29 mouse cellular contexts compared by ENCODE assay signal in the genomic region with DNA sequence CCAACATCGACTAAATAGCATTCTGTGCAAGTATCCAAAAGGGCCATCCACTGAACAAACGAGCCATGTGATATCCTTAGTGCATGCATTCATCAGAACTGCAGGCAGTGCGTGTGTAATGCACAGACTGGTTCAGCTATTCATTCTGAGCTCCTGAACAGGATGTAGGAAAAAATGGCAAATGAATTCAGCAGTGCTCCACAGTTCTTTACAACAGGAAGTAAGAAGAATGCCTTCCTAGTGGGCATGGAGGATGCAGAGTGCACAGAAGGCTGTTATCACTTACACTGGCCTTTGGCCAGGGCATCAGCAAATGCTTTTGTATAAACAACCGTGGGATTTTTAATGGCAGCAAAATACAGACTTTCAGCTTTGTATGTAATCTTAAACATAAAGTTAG.
DNase-seq lines count a peak whose midpoint lies in the region; ATAC-seq and TF ChIP-seq lines count a peak whose summit lies in the region.
"Had no signal": no experiment of that assay in that cellular context is flagged by ENCODE, and none has a peak within 500 bp of the region (broad histone marks: within the 10 kb centered on the region; RNA-seq: fewer than 3 reads in every experiment).

No protein-coding gene starts in this region.

- H3K9me3 ChIP-seq in heart, embryonic 12.5 days (replicated peaks) = no peaks in the 10 kb centered on the region
- no peaks in the 10 kb centered on the region for H3K9me3 ChIP-seq in heart, postnatal 0 days (replicated peaks; ENCODE audit: control insufficient read depth, low read length)
- H3K9me3 ChIP-seq in lung, embryonic 16.5 days (ENCODE audit: control insufficient read depth, low read length) = no peaks in the 10 kb centered on the region
- H3K9me3 ChIP-seq: embryonic facial prominence, embryonic 12.5 days; forebrain, embryonic 15.5 days; G1E; hindbrain, embryonic 13.5 days; liver, embryonic 15.5 days; midbrain, embryonic 10.5 days; midbrain, embryonic 15.5 days had no signal

- no peak overlapping the region for H3K4me2 ChIP-seq in heart, embryonic 12.5 days
- H3K4me2 ChIP-seq in heart, postnatal 0 days (ENCODE audit: low read depth, low read length) = no peak overlapping the region
- H3K4me2 ChIP-seq in lung, embryonic 16.5 days (ENCODE audit: low read depth, low read length) = no peak overlapping the region
- H3K4me2 ChIP-seq: embryonic facial prominence, embryonic 12.5 days; forebrain, embryonic 15.5 days; hindbrain, embryonic 13.5 days; liver, embryonic 15.5 days; midbrain, embryonic 15.5 days had no signal

- no peak; the same call in 1 of the 2 replicates for ATAC-seq in heart, embryonic 12.5 days (ENCODE audit: insufficient number of reproducible peaks, low FRiP score)
- ATAC-seq in heart, postnatal 0 days (ENCODE audit: insufficient read depth, low read depth) = no peak
- peak; percentile 62 for ATAC-seq in lung, embryonic 16.5 days (ENCODE audit: low read depth)
- ATAC-seq: forebrain, embryonic 15.5 days; intestine, embryonic 16.5 days; midbrain, embryonic 15.5 days had no signal

- H3K4me3 ChIP-seq in heart, embryonic 12.5 days = no peak overlapping the region
- no peak overlapping the region for H3K4me3 ChIP-seq in heart, postnatal 0 days (ENCODE audit: low read depth, low read length)
- no peak overlapping the region for H3K4me3 ChIP-seq in lung, embryonic 16.5 days (ENCODE audit: low read length)
- H3K4me3 ChIP-seq: embryonic facial prominence, embryonic 12.5 days; forebrain, embryonic 15.5 days; hindbrain, embryonic 13.5 days; liver, embryonic 15.5 days; midbrain, embryonic 10.5 days; midbrain, embryonic 15.5 days had no signal

- intact Hi-C loops in heart, postnatal 14 days (cut with DNase I) = no loop called here

- WGBS in heart, embryonic 12.5 days = 60% methylated on average over 4 of the region's 4 CpGs
- WGBS in heart, postnatal 0 days = 47% methylated on average over 4 of the region's 4 CpGs
- 62% methylated on average over 4 of the region's 4 CpGs for WGBS in lung, embryonic 16.5 days

- no peaks in the 10 kb centered on the region; the same call in 1 of the 2 replicates for H3K36me3 ChIP-seq in heart, embryonic 12.5 days
- no peaks in the 10 kb centered on the region for H3K36me3 ChIP-seq in heart, postnatal 0 days (replicated peaks; ENCODE audit: control insufficient read depth, insufficient read depth, low read length)
- H3K36me3 ChIP-seq in lung, embryonic 16.5 days (ENCODE audit: control insufficient read depth, insufficient read depth, low read length) = no peaks in the 10 kb centered on the region
- H3K36me3 ChIP-seq: embryonic facial prominence, embryonic 12.5 days; forebrain, embryonic 15.5 days; G1E; hindbrain, embryonic 13.5 days; liver, embryonic 15.5 days; midbrain, embryonic 10.5 days; midbrain, embryonic 15.5 days had no signal

- H3K27ac ChIP-seq in heart, embryonic 12.5 days (ENCODE audit: poor library complexity, severe bottlenecking) = peak overlapping the region; percentile 43; the same call in 1 of the 2 replicates
- peak overlapping the region; percentile 4; the same call in 1 of the 2 replicates for H3K27ac ChIP-seq in heart, postnatal 0 days (ENCODE audit: low read depth)
- H3K27ac ChIP-seq in lung, embryonic 16.5 days (ENCODE audit: low read length) = no peak overlapping the region
- H3K27ac ChIP-seq: embryonic facial prominence, embryonic 12.5 days; forebrain, embryonic 15.5 days; hindbrain, embryonic 13.5 days; liver, embryonic 15.5 days; midbrain, embryonic 10.5 days; midbrain, embryonic 15.5 days; stomach, postnatal 0 days had no signal

- no peak for TF ChIP-seq CTCF in heart, postnatal 0 days (IDR thresholded peaks at IDR 0.05; ENCODE audit: low read depth)

- H3K4me1 ChIP-seq in heart, embryonic 12.5 days (replicated peaks) = 0 out of 2 replicates have a peak, but pooled peaks cover 4% of the 10 kb centered on the region
- H3K4me1 ChIP-seq in heart, postnatal 0 days (ENCODE audit: control insufficient read depth, insufficient read depth) = no peaks in the 10 kb centered on the region
- no peaks in the 10 kb centered on the region for H3K4me1 ChIP-seq in lung, embryonic 16.5 days (replicated peaks; ENCODE audit: control insufficient read depth, insufficient read depth, low read length)
- H3K4me1 ChIP-seq: embryonic facial prominence, embryonic 12.5 days; forebrain, embryonic 15.5 days; hindbrain, embryonic 13.5 days; liver, embryonic 15.5 days; midbrain, embryonic 10.5 days; midbrain, embryonic 15.5 days had no signal

- no peak overlapping the region for H3K9ac ChIP-seq in heart, embryonic 12.5 days
- H3K9ac ChIP-seq in heart, postnatal 0 days (replicated peaks; ENCODE audit: low read depth, low read length) = no peak overlapping the region
- no peak overlapping the region for H3K9ac ChIP-seq in lung, embryonic 16.5 days (ENCODE audit: low read length)
- H3K9ac ChIP-seq: embryonic facial prominence, embryonic 12.5 days; forebrain, embryonic 15.5 days; hindbrain, embryonic 13.5 days; liver, embryonic 15.5 days; midbrain, embryonic 15.5 days had no signal

- DNase-seq in heart, postnatal 14 days = no peak
- no peak for DNase-seq in heart, postnatal 0 days (ENCODE audit: low spot score)
- no peak for DNase-seq in heart, adult 9 months (ENCODE audit: low spot score in 2 of 2)
- DNase-seq in lung, adult 18-20 months = no peak
- no peak for DNase-seq in left cerebral cortex, adult 9 months (ENCODE audit: low spot score in 2 of 2)
- DNase-seq: adrenal gland, adult 8-10 months; cerebellum, adult 11-12 months; cerebellum, adult 9-11 months; embryo, embryonic 11 days; gastrocnemius, postnatal 25 days; heart, adult 18-20 months; heart, postnatal 4 days; kidney, adult 8-10 months; kidney, postnatal 10 days; layer of hippocampus, adult 9-11 months; liver; thymus, adult 18-20 months; thymus, postnatal 25 days had no signal

- no peaks in the 10 kb centered on the region for H3K27me3 ChIP-seq in heart, embryonic 12.5 days (replicated peaks)
- no peaks in the 10 kb centered on the region for H3K27me3 ChIP-seq in heart, postnatal 0 days (ENCODE audit: control insufficient read depth, insufficient read depth, low read length)
- H3K27me3 ChIP-seq in lung, embryonic 16.5 days (ENCODE audit: control insufficient read depth, insufficient read depth, low read depth, low read length) = no peaks in the 10 kb centered on the region
- H3K27me3 ChIP-seq: embryonic facial prominence, embryonic 12.5 days; forebrain, embryonic 15.5 days; hindbrain, embryonic 13.5 days; liver, embryonic 15.5 days; midbrain, embryonic 15.5 days had no signal

- no peak for TF ChIP-seq EP300 in heart, postnatal 0 days (IDR thresholded peaks at IDR 0.05; ENCODE audit: low read depth)
